Comparison of ENCODE assay signal across 29 mouse cellular contexts in genomic region chr5:65846534-65846933, GRCm38 (mm10). TPM values are rescaled to one million over a fixed set of nuclear protein-coding genes. Genes with fewer than 3 reads are reported as not detected.
A peak's percentile ranks its signal among the peaks of the same experiment; 100 is the strongest.
DNase-seq lines count a peak whose midpoint lies in the region; ATAC-seq and TF ChIP-seq lines count a peak whose summit lies in the region.
"Had no signal": no experiment of that assay in that cellular context is flagged by ENCODE, and none has a peak within 500 bp of the region (broad histone marks: within the 10 kb centered on the region; RNA-seq: fewer than 3 reads in every experiment).

No protein-coding gene starts in this region.

- DNase-seq in heart, embryonic 10.5 days (ENCODE audit: low spot score): no peak
- DNase-seq in heart, adult 8-10 months (ENCODE audit: low spot score): no peak
- DNase-seq in heart, adult 9 months (ENCODE audit: low spot score in 2 of 2): no peak
- peak; percentile 64 for DNase-seq in MEL (ENCODE audit: low read depth, low spot score)
- DNase-seq in layer of hippocampus, postnatal 14 days (ENCODE audit: low spot score in 2 of 2): no peak
- DNase-seq: adrenal gland, adult 2 months; cerebellum, adult 2 months; cerebellum, postnatal 14 days; gastrocnemius, postnatal 36 days; kidney, adult 18-20 months; kidney, postnatal 25 days; liver, postnatal 0 days; lung, postnatal 4 days; retina, postnatal 1 day; right cerebral cortex, postnatal 14 days; thymus, postnatal 14 days had no signal

- no peak for TF ChIP-seq CTCF in MEL (IDR thresholded peaks at IDR 0.05 in 2 of 3, conservative IDR thresholded peaks at IDR 0.05 in 1 of 3; ENCODE audit: control insufficient read depth in 1 of 3, insufficient read depth in 1 of 3, low read depth in 2 of 3, low read length in 3 of 3, poor library complexity in 1 of 3, severe bottlenecking in 1 of 3)

- H3K36me3 ChIP-seq in heart, embryonic 10.5 days: no peaks in the 10 kb centered on the region
- H3K36me3 ChIP-seq in heart, embryonic 15.5 days: no peaks in the 10 kb centered on the region
- H3K36me3 ChIP-seq in MEL (ENCODE audit: control insufficient read depth in 1 of 2, insufficient read depth in 2 of 2, low read length in 2 of 2): peaks cover 0 to 19% of the 10 kb centered on the region in 2 experiments; a peak in 2 of 4 replicates
- H3K36me3 ChIP-seq: kidney, embryonic 15.5 days; limb, embryonic 13.5 days; liver, embryonic 12.5 days; midbrain, embryonic 12.5 days; neural tube, embryonic 13.5 days had no signal

- TF ChIP-seq POLR2A in MEL (IDR thresholded peaks at IDR 0.05; ENCODE audit: control insufficient read depth in 1 of 2, insufficient read depth in 1 of 2, low read depth in 1 of 2, low read length in 2 of 2, poor library complexity in 1 of 2): no peak

- no peak; the same call in 1 of the 2 replicates for ATAC-seq in heart, embryonic 15.5 days (replicated peaks; ENCODE audit: insufficient number of reproducible peaks, insufficient read depth, low FRiP score, low read depth)
- 0 out of 2 replicates have a peak, but pooled peaks have one; percentile 33 for ATAC-seq in common myeloid progenitor, adult 5-6 weeks (replicated peaks; ENCODE audit: low read depth, poor library complexity, severe bottlenecking)
- ATAC-seq: activated CD4-positive, CD25-positive, alpha-beta regulatory T cell, adult 4 months; CD4-positive, CD25-positive, alpha-beta regulatory T cell, adult 4 months; forebrain, embryonic 14.5 days; hindbrain, embryonic 16.5 days; liver, embryonic 12.5 days; liver, postnatal 0 days had no signal

- no peaks in the 10 kb centered on the region for H3K9me3 ChIP-seq in heart, embryonic 10.5 days
- H3K9me3 ChIP-seq in heart, embryonic 15.5 days (replicated peaks): no peaks in the 10 kb centered on the region
- no peaks in the 10 kb centered on the region for H3K9me3 ChIP-seq in MEL (replicated peaks; ENCODE audit: insufficient read depth, low read length)
- H3K9me3 ChIP-seq: kidney, embryonic 15.5 days; limb, embryonic 13.5 days; liver, embryonic 12.5 days; megakaryocyte, embryonic 14.5 days; midbrain, embryonic 12.5 days; neural tube, embryonic 13.5 days had no signal

- peaks cover 25% of the 10 kb centered on the region for H3K4me1 ChIP-seq in heart, embryonic 10.5 days
- peaks cover 14% of the 10 kb centered on the region for H3K4me1 ChIP-seq in heart, embryonic 15.5 days (replicated peaks)
- H3K4me1 ChIP-seq in MEL (ENCODE audit: control insufficient read depth in 1 of 2, insufficient read depth in 2 of 2, low read length in 2 of 2): peaks cover 8 to 30% of the 10 kb centered on the region in 2 experiments
- H3K4me1 ChIP-seq: midbrain, embryonic 12.5 days; neural tube, embryonic 13.5 days had no signal

- no peak overlapping the region for H3K4me3 ChIP-seq in heart, embryonic 10.5 days
- no peak overlapping the region for H3K4me3 ChIP-seq in heart, embryonic 15.5 days
- H3K4me3 ChIP-seq in MEL (ENCODE audit: control insufficient read depth in 1 of 2, insufficient read depth in 1 of 2, low read depth in 2 of 2, low read length in 2 of 2): no peak overlapping the region
- H3K4me3 ChIP-seq: kidney, embryonic 15.5 days; left cerebral cortex, adult 2 months; limb, embryonic 13.5 days; liver, embryonic 12.5 days; megakaryocyte, embryonic 14.5 days; midbrain, embryonic 12.5 days; neural tube, embryonic 13.5 days had no signal

- no peak for TF ChIP-seq RAD21 in MEL (IDR thresholded peaks at IDR 0.05; ENCODE audit: low read depth, low read length)

- H3K27me3 ChIP-seq in heart, embryonic 10.5 days (ENCODE audit: insufficient read depth, poor library complexity, severe bottlenecking): no peaks in the 10 kb centered on the region
- H3K27me3 ChIP-seq in heart, embryonic 15.5 days: no peaks in the 10 kb centered on the region
- no peaks in the 10 kb centered on the region for H3K27me3 ChIP-seq in MEL (ENCODE audit: control insufficient read depth in 1 of 2, insufficient read depth in 2 of 2, low read length in 2 of 2)
- H3K27me3 ChIP-seq: kidney, embryonic 15.5 days; limb, embryonic 13.5 days; liver, embryonic 12.5 days; midbrain, embryonic 12.5 days; neural tube, embryonic 13.5 days had no signal

- H3K79me2 ChIP-seq in MEL (ENCODE audit: control insufficient read depth, insufficient read depth, low read length, poor library complexity): no peaks in the 10 kb centered on the region

- H3K27ac ChIP-seq in heart, embryonic 10.5 days: peak overlapping the region; percentile 64
- peak overlapping the region; percentile 68 for H3K27ac ChIP-seq in heart, embryonic 15.5 days
- no peak overlapping the region for H3K27ac ChIP-seq in MEL (ENCODE audit: control insufficient read depth, low read depth, low read length)
- H3K27ac ChIP-seq: kidney, embryonic 15.5 days; left cerebral cortex, adult 2 months; limb, embryonic 13.5 days; liver, embryonic 12.5 days; midbrain, embryonic 12.5 days; neural tube, embryonic 13.5 days had no signal

- peak in 1 of 2 experiments; percentile 37; a peak in 2 of 4 replicates for TF ChIP-seq EP300 in MEL (IDR thresholded peaks at IDR 0.05; ENCODE audit: low read depth in 1 of 2, low read length in 2 of 2)

- WGBS in heart, embryonic 10.5 days: 81% methylated on average over 8 of the region's 8 CpGs
- WGBS in heart, embryonic 15.5 days: 82% methylated on average over 8 of the region's 8 CpGs

- no peak overlapping the region for H3K9ac ChIP-seq in heart, embryonic 15.5 days
- no peak overlapping the region for H3K9ac ChIP-seq in MEL (ENCODE audit: control insufficient read depth, low read depth, low read length, poor library complexity, severe bottlenecking)
- H3K9ac ChIP-seq: kidney, embryonic 15.5 days; limb, embryonic 13.5 days; liver, embryonic 12.5 days; liver, postnatal 0 days; midbrain, embryonic 12.5 days; neural tube, embryonic 13.5 days had no signal

- H3K4me2 ChIP-seq in heart, embryonic 15.5 days: no peak overlapping the region
- H3K4me2 ChIP-seq: kidney, embryonic 15.5 days; limb, embryonic 13.5 days; liver, embryonic 12.5 days; midbrain, embryonic 12.5 days; neural tube, embryonic 13.5 days had no signal

TF ChIP-seq in MEL, 35 proteins besides CTCF, POLR2A, EP300 and RAD21:
- TF ChIP-seq MYB (IDR thresholded peaks at IDR 0.05; ENCODE audit: low read depth, low read length) (no peak), USF1 (IDR thresholded peaks at IDR 0.05; ENCODE audit: low read depth, low read length) (no peak), NRF1 (IDR thresholded peaks at IDR 0.05; ENCODE audit: insufficient read depth, low read depth, low read length, poor library complexity, severe bottlenecking) (no peak), ETS1 (IDR thresholded peaks at IDR 0.05; ENCODE audit: low read depth, low read length) (no peak), MYC (IDR thresholded peaks at IDR 0.05; ENCODE audit: low read depth, low read length) (peak; percentile 35; the same call in 1 of the 2 replicates), ELF1 (IDR thresholded peaks at IDR 0.05; ENCODE audit: low read depth, low read length) (no peak), TCF12 (IDR thresholded peaks at IDR 0.05; ENCODE audit: low read depth, low read length) (no peak), SMC3 (IDR thresholded peaks at IDR 0.05; ENCODE audit: low read depth, low read length) (no peak), CHD1 (IDR thresholded peaks at IDR 0.05; ENCODE audit: low read depth, low read length) (no peak), POLR2AphosphoS5 (IDR thresholded peaks at IDR 0.05; ENCODE audit: borderline replicate concordance, low read depth, low read length) (no peak), GABPA (IDR thresholded peaks at IDR 0.05; ENCODE audit: low read depth, low read length) (no peak), JUND (IDR thresholded peaks at IDR 0.05; ENCODE audit: low read depth, low read length) (no peak), MAZ (IDR thresholded peaks at IDR 0.05; ENCODE audit: low read depth, low read length) (no peak), SIN3A (IDR thresholded peaks at IDR 0.05; ENCODE audit: low read length) (no peak), UBTF (IDR thresholded peaks at IDR 0.05; ENCODE audit: borderline replicate concordance, insufficient read depth, low read depth, low read length) (no peak), MAX (IDR thresholded peaks at IDR 0.05; ENCODE audit: low read length) (peak; percentile 88), ZMIZ1 (IDR thresholded peaks at IDR 0.05; ENCODE audit: low read depth, low read length) (no peak)
TF ChIP-seq in MEL: peak in this region for 2.

RNA-seq across cellular contexts. Expression of gene Rhoh, which starts 14.5 kb away (rescaled TPM):
- polyA plus RNA-seq in heart, embryonic 10.5 days (2016; fragmentation: Nextera tagmentation; extraction: Ambion mirVana): 0.55 and 0.73 TPM in 2 replicates
- total RNA-seq in heart, adult 8-10 months (2022): under 1 TPM; 0.28 to 0.47 (median 0.36) TPM
- polyA plus RNA-seq in heart, embryonic 15.5 days (2015; fragmentation: Nextera tagmentation; extraction: Ambion mirVana): 1.2 and 7.7 TPM in 2 replicates
- total RNA-seq in MEL (2012; rRNA removed): 0.10 and 0.15 TPM in 2 replicates
- polyA plus RNA-seq in MEL (2012; ENCODE audit: insufficient read depth in 1 of 2, insufficient read length in 2 of 2, low read depth in 1 of 2, low replicate concordance in 2 of 2, missing spikeins in 1 of 2): under 1 TPM in 1 of 2 experiments, not detected in 1; 0.31 TPM
- total RNA-seq in common myeloid progenitor, adult 5-6 weeks (2017): 33.6 and 46.6 TPM in 2 replicates
- 1 to 10 TPM in 1 of 2 experiments, under 1 TPM in 1; 0.76 to 1.8 TPM for total RNA-seq in layer of hippocampus, postnatal 14 days (2021)

Comparison
In these comparisons a context has a peak if more than half of its experiments do, and no peak if none do; other contexts are left out.
1. RNA of gene Rhoh, which starts 14.5 kb away (total RNA-seq): 33.6 to 46.6 TPM in common myeloid progenitor, adult 5-6 weeks; 0.76 to 1.8 TPM in layer of hippocampus, postnatal 14 days, 0.28 to 0.47 TPM in heart, adult 8-10 months and 0.10 to 0.15 TPM in MEL; every median in the first group is over 10 times any median in the second.